Mouse (Mus musculus): ENCODE results near the gene Pex26. TPM values are rescaled to one million over a fixed set of nuclear protein-coding genes. Genes with fewer than 3 reads are reported as not detected.

Gene Pex26
- polyA plus RNA-seq, 2 experiments from 2014 or later: 2.3 to 4.3 TPM

- peak; percentile 49 for ATAC-seq
Measured at GRCm38 (mm10) chr6:121210149-121210925, 26.9 kb downstream of the Pex26 start, which contains the start of gene Tuba8. Gene Tuba8 (plus strand): TSS chr6:121210696.

- ATAC-seq: peak; percentile 7
Measured at GRCm38 (mm10) chr6:121210926-121211289, 27.4 kb downstream of the Pex26 start.

GRCm38 (mm10) chr6:121211743-121212142 lies 28.3 kb downstream of the Pex26 start:
- no peak for ATAC-seq

DNA sequence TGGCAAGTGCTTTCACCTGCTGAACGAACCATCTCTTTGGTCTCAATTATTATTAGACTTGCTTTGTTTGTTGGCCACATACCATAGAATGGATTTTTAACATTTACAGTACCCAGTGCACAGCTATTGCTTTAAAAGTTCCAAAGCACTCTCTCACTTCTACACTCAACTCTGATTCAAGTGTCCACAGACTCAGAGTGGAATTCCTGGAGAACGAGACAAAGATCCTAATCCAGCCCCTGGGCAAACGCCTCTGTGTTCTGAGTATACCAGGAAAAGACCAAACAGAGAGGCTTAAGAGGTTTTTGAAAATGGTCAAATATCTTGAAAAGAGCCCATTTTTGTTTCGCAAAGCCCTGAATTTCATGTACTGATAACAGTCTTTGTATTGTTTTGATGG lies 29.5 kb downstream of the Pex26 start:
- no peak for ATAC-seq

- ATAC-seq: no peak
Measured at GRCm38 (mm10) chr6:121214221-121214620, 30.8 kb downstream of the Pex26 start.

- ATAC-seq: peak; percentile 58
Measured at GRCm38 (mm10) chr6:121214667-121215330, 31.3 kb downstream of the Pex26 start.

DNA sequence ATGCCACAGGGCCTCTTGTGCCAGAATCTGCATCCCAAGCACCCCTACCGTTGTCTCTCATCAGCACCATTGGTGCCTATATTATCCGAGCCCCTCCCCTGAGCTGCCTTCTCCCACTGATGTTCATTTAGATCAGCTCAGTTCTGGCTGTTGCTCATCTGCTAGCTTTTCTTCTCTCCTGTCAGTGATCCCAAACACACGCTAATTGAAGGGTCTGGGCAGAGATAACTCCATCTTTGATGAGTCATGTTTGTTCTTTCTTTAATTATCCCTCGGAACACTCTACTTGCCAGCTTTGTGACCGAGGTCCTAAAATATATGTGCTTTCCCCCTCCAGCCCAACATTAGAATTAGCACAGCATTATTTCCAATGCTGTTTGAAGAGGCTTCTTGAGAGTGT lies 31.9 kb downstream of the Pex26 start:
- no peak for ATAC-seq

DNA sequence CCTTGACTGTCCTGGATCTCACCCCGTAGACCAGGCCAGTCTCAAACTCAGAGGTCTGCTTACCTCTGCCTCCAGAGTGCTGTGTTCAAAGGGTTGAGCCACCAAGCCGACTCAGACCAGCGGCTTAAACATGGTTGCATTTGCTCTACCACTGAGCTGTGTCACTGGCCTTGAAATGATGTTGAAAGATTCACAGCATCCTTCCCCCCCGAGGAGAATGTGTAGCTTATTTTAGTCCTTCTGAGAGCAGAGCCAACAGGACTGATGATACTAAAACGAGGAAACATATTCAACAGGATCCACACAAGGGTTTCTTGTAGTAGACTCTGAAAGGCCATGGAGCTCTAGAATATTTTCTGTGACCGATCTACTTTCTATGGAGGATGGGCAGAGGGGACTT lies 32.4 kb downstream of the Pex26 start:
- ATAC-seq: no peak

DNA sequence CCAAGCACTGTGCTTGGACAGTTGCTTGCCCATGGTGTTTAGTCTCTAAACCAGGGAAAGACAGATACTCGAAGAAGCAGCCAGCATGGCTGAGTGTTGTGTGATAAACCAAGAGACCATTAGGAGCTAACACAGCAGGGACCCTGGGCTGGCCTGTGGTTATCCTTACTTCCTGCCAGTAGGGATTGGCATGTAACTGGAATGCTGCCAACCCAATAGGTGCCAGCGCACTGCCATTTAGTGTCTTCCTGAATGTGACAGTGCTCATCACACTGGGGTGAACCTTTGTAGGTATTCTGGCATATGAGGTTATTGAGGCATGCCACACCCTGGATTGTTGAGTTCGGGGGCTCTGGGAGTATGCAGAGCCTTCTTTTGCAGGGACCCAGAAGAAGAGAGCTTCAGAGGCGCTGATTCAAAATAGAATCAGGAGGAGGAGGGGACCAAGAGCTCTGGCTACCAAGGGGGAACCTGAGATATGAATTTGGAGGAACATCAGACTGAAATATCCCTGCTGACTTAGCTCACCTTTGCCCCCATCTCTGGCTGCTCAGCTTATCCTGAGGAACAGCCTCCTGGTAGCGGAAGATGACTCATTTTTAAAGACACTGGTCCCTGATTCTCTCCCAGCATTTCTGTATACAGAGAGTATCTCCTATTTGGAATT lies 33.3 kb downstream of the Pex26 start:
- no peak for ATAC-seq

- peak; percentile 92 for ATAC-seq
Measured at GRCm38 (mm10) chr6:121218002-121218401, 34.5 kb downstream of the Pex26 start.

GRCm38 (mm10) chr6:121219406-121219805 lies 35.9 kb downstream of the Pex26 start:
- ATAC-seq: no peak

DNA sequence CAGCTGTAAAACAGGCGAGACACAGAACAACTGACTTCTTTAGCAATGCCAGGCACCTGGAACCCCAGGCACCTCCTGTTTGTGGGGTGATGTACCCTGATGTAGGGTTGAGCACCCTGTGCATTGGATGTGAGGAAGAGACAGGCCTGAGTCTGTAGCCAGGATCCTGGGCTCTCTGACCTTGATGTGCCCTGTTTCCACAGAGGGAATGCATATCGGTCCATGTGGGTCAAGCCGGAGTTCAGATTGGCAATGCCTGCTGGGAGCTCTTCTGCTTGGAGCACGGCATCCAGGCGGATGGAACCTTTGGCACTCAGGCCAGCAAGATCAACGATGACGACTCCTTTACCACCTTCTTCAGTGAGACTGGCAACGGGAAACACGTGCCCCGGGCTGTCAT lies 36.7 kb downstream of the Pex26 start:
- no peak for ATAC-seq

DNA sequence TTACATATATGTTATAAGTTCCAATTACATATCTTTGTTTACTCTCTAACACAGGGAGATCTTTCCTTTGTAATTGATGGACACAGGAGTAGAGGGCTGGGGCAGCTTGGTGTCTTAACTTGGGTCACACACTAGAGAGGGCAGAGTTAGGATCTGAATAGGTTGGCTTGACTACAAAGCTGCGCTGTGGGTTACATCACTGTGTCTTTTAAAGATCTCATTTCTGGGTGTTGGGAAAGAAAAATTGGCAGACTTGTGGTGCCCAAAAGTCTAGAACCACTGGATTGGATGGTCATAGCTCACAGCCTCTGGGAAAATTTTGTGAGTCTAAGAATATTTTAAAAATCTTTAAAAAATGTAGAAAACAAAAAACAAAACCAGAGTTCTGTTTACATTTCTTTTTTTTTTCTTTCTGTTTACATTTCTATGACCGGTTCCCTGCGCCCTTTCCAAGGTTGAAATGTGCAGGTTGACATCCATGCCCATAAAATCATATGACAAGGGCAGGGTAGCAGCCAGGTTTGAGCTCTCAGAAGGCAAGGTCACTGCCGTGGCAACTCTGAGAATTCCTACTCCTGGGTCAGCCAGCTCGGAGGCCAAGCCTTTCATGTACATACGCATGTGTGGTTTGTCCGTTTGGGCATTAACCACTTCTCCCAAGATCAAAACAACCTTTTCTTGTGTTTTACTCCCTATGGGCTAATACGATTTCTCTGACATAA lies 38.6 kb downstream of the Pex26 start:
- no peak for ATAC-seq

DNA sequence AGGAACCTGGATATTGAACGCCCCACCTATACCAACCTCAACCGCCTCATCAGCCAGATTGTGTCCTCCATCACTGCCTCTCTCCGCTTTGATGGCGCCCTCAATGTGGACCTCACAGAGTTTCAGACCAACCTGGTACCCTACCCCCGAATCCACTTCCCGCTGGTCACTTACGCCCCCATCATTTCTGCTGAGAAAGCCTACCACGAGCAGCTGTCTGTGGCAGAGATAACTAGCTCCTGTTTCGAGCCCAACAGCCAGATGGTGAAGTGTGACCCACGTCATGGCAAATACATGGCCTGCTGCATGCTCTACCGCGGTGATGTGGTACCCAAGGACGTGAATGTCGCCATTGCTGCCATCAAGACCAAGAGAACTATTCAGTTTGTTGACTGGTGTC lies 39.5 kb downstream of the Pex26 start:
- no peak for ATAC-seq

DNA sequence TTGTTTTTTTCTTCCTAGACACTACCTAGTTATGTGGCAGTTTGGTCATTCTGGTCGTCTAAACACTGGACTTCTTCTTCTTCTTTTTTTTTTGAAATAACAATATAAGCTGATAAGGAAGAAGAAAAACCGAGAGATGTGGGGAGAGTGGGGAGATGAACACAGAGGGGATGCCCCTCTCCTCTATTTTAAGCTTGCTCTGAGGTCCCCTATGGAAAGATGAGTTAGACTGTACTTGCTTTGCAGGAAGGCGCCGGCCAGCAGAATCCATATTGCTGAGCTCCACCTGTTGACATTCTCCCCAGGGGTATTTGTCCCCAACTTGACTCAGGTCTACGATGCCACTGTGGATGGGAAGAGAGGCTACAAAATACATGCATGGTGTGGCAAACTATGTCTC lies 40.6 kb downstream of the Pex26 start:
- ATAC-seq: no peak

DNA sequence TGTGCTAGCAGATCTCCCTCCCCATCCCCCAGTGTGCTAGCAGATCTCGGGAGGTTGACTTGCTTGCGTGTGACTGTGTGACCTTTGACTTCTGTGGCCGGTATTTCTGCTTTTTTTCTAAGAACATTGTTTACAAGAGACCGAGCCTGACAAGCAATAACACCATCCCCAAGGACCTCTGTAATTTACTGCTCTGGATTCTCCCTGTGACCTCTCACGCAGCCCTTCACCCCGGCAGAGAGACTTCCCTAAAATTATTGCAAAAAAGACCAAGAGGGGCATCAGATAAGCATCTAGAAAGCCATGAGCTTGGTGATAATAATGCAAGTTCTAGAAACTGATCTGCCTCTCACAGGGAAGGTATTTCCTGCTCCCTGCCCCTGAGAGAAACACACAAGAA lies 41.5 kb downstream of the Pex26 start:
- ATAC-seq: no peak

DNA sequence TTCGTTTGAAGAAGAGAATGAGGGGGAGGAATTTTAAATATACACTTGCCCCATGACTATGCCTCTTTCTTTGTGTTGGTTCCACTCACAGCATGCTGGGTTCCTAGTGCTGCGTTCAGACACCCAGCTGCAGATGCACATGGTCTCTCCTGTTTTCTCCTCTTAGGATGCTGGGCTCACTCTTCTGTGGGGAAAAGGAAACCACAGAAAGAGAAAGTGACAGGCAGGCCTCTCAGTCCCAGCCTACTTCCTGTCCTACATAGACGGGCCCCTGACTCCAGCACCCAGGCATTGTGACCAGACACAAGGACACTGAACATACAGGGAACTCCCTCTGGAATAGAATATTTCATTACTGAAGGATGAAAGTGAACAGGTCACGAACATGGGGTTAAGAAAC lies 42.6 kb downstream of the Pex26 start:
- ATAC-seq: peak; percentile 73

- ATAC-seq: peak; percentile 36
Measured at GRCm38 (mm10) chr6:121226744-121227143, 43.3 kb downstream of the Pex26 start.

DNA sequence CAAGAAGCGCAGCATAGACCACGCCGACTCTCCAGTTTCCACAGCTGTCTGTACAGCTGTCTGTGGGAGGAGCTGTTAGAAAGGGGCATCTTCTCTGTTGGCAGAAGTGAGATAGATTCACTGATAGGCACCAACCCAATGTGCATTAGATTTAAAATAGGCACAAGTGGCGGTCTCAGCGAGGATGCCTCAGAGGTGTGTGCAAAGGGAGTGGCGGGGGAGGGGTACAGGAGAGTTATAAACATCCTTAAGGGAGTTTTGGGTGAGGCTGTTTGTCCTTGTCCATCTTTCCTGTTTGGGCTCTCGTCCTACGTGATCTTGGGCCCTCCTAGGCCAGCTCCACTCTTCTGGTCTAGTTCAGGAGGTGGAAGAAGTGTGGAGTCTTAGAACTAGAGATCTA lies 45.0 kb downstream of the Pex26 start:
- peak; percentile 28 for ATAC-seq

DNA sequence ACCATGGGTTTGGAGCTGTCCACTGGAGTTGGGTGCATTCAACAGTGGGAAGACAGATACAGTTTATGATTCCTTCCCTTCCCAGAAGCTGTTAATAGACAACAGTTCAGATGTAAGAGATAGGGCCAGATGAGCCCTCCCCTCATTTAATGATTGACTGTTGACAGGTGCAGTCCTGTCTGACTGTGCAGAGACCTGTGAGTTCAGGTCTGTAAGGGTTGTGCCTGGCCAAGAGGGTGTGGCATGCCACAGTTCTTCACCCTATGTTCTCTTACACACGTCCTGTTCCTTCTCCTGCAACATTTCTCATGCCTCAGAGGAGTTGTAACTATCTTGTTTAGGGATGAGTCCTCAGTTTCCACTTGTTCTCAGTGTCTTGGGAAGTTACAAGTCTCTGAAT lies 49.2 kb downstream of the Pex26 start:
- ATAC-seq: no peak

- ATAC-seq: no peak
Measured at GRCm38 (mm10) chr6:121236386-121236785, 52.9 kb downstream of the Pex26 start.

GRCm38 (mm10) chr6:121238209-121238608 lies 54.7 kb downstream of the Pex26 start:
- ATAC-seq: peak; percentile 27

- ATAC-seq: peak; percentile 33
Measured at GRCm38 (mm10) chr6:121241780-121242179, 58.3 kb downstream of the Pex26 start.

All from CD4-positive, CD25-positive, alpha-beta regulatory T cell, adult 4 months (primary cell).